Mouse (Mus musculus) adrenal gland, adult 2 months (tissue): ENCODE results near the gene Ect2. TPM values are rescaled to one million over a fixed set of nuclear protein-coding genes. Genes with fewer than 3 reads are reported as not detected.

Experiments used
- DNase-seq: peaks from one replicate; pipeline ENCODE4 v3.0.0; 2021
- polyA plus RNA-seq: library from polyadenylated mRNA; depleted of rRNA; stranded (reverse); fragments of >200 nt; gene quantifications from 2 replicates; pipeline ENCODE4 v1.2.3, GENCODE M21; 2012; rRNA removed
- total RNA-seq, 2 experiments: library from RNA; stranded (reverse); gene quantifications; 2 replicates each; pipeline ENCODE4 v1.2.3; 2021

Ect2 gene
- total and polyA plus RNA-seq, 3 experiments: 0.82 to 4.2 (median 2.2) TPM

GRCm38 (mm10) chr3:27070340-27070739 is 83.3 kb downstream of the Ect2 start:
- no peak for DNase-seq

GRCm38 (mm10) chr3:27067206-27067605 is 86.5 kb downstream of the Ect2 start:
- no peak for DNase-seq

GRCm38 (mm10) chr3:27064886-27065285 is 88.8 kb downstream of the Ect2 start:
- DNase-seq: no peak

- no peak for DNase-seq
Observed at GRCm38 (mm10) chr3:27063399-27064260, 90.0 kb downstream of the Ect2 start.

GRCm38 (mm10) chr3:27060441-27060840 is 93.2 kb downstream of the Ect2 start:
- DNase-seq: peak; percentile 72

- DNase-seq: no peak
Observed at GRCm38 (mm10) chr3:27059529-27060322, 94.0 kb downstream of the Ect2 start.

- DNase-seq: no peak
Observed at GRCm38 (mm10) chr3:27055471-27055870, 98.2 kb downstream of the Ect2 start.

- peak; percentile 51 for DNase-seq
Observed at GRCm38 (mm10) chr3:27054766-27055165, 98.9 kb downstream of the Ect2 start.

Other genes starting within 250 kb of the Ect2 start
- gene Nceh1, start 29.1 kb upstream of the Ect2 start, total RNA-seq: 100 to 1,000 TPM; 138 to 247 TPM
- gene Nceh1, start 29.1 kb upstream of the Ect2 start, polyA plus RNA-seq: 314 and 323 TPM in 2 replicates
- gene Tnfsf10, start 163.2 kb upstream of the Ect2 start, total RNA-seq: 10 to 100 TPM in 1 of 2 experiments, 1 to 10 TPM in 1; 5.1 to 14.2 TPM
- 1.9 and 3.1 TPM in 2 replicates for gene Tnfsf10, start 163.2 kb upstream of the Ect2 start, polyA plus RNA-seq
- not detected for gene Ghsr, start 217.5 kb upstream of the Ect2 start, total RNA-seq
- not detected in 2 replicates for gene Ghsr, start 217.5 kb upstream of the Ect2 start, polyA plus RNA-seq